Mouse (Mus musculus): ENCODE data around the gene Slc1a5. TPM values are rescaled to one million over a fixed set of nuclear protein-coding genes. Genes with fewer than 3 reads are reported as not detected.

The Slc1a5 gene
- total and polyA plus RNA-seq, 2 experiments from 2014 or later = 9.5 to 18.1 TPM

DNA sequence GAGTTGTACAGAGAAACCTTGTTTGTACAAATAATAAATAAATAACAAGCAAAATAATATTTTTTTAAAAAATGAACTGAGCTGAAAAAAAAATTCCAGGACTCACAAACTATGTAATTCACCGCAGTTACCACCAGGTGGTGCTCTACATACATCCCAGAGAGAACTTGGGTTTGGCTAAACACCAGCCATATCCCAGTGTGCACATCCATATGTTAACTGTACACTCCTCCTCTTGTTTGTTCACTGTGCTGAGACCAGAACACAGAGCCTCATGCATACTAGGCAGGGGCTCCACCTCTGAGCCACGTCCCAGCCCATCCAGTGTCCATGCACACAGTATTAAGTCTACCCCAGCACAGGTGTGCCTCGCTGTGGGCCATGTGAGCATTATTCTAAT lies 35.0 kb upstream of the Slc1a5 start:
- H3K36me3 ChIP-seq (ENCODE audit: insufficient read depth, low read length) = peaks cover 45% of the 10 kb centered on the region
- no peaks in the 10 kb centered on the region for H3K27me3 ChIP-seq (ENCODE audit: insufficient read depth, low read length)
- H3K4me2 ChIP-seq (ENCODE audit: low read depth, low read length) = no peak overlapping the region
- no peaks in the 10 kb centered on the region for H3K4me1 ChIP-seq (ENCODE audit: insufficient read depth, low read length)
- WGBS = 52% methylated on average over 3 of the region's 3 CpGs
- peak; percentile 88 for TF ChIP-seq CTCF (IDR thresholded peaks at IDR 0.05; ENCODE audit: low read depth)
- DNase-seq (ENCODE audit: low spot score) (peak; percentile 88), ATAC-seq (no peak)
- no peak overlapping the region for H3K4me3 ChIP-seq (ENCODE audit: low read length)
- H3K9ac ChIP-seq (replicated peaks; ENCODE audit: low read length) = no peak overlapping the region
- H3K9me3 ChIP-seq (ENCODE audit: low read length) = no peaks in the 10 kb centered on the region
- H3K27ac ChIP-seq = no peak overlapping the region

DNA sequence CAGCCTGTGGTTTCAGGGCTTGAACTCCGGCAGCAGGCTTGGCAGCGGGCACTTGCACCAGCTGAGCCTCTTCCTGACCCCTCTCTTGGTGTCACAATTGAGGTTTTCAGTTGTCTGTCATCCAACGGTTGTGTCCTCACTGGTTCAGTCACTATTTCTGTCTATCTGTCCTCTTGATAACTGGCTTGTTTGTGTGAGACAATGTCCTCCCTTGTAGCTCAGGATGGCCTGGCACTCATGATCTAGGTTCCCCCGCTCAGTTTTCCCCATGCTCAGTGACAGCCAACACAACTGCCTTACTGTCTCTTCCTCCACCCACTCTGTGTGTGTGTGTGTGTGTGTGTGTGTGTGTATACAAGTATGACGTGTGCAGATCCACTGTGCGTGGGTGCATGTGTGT lies 33.5 kb upstream of the Slc1a5 start:
- Histone ChIP-seq H3K9ac (replicated peaks; ENCODE audit: low read length) (no peak overlapping the region), H3K27ac (no peak overlapping the region), H3K9me3 (ENCODE audit: low read length) (no peaks in the 10 kb centered on the region), H3K27me3 (ENCODE audit: insufficient read depth, low read length) (no peaks in the 10 kb centered on the region), H3K4me3 (ENCODE audit: low read length) (no peak overlapping the region), H3K4me2 (ENCODE audit: low read depth, low read length) (no peak overlapping the region), H3K36me3 (ENCODE audit: insufficient read depth, low read length) (peaks cover 45% of the 10 kb centered on the region), H3K4me1 (ENCODE audit: insufficient read depth, low read length) (no peaks in the 10 kb centered on the region)
- ATAC-seq (no peak), DNase-seq (ENCODE audit: low spot score) (no peak)
- 88% methylated on average over 6 of the region's 6 CpGs for WGBS
- TF ChIP-seq CTCF (IDR thresholded peaks at IDR 0.05; ENCODE audit: low read depth) = no peak

DNA sequence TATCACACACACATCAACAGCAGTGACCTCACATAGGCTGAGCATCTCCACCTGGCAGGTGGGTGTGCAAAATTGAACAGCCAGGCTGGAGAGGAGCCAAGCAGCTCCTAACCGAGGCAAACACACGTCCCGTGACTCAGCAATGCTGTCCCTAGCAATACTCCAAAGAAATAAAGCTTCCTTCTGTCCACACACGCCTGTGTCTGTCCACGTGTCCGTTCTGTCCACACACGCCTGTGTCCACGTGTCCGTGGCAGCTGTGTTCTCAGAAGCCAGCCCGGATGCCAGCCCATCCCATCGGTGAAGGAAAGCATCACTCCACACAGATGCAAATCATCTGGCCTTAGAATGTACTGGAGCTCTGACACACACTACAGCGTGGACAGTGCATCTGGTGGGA lies 29.1 kb upstream of the Slc1a5 start:
- Histone ChIP-seq H3K9ac (replicated peaks; ENCODE audit: low read length) (no peak overlapping the region), H3K27me3 (ENCODE audit: insufficient read depth, low read length) (no peaks in the 10 kb centered on the region), H3K4me3 (ENCODE audit: low read length) (no peak overlapping the region), H3K36me3 (ENCODE audit: insufficient read depth, low read length) (peaks cover 21% of the 10 kb centered on the region), H3K27ac (no peak overlapping the region), H3K4me1 (ENCODE audit: insufficient read depth, low read length) (no peaks in the 10 kb centered on the region), H3K4me2 (ENCODE audit: low read depth, low read length) (no peak overlapping the region), H3K9me3 (ENCODE audit: low read length) (no peaks in the 10 kb centered on the region)
- ATAC-seq = no peak
- TF ChIP-seq CTCF (IDR thresholded peaks at IDR 0.05; ENCODE audit: low read depth) = no peak
- WGBS = 85% methylated on average over 12 of the region's 12 CpGs
- DNase-seq (ENCODE audit: low spot score) = no peak

DNA sequence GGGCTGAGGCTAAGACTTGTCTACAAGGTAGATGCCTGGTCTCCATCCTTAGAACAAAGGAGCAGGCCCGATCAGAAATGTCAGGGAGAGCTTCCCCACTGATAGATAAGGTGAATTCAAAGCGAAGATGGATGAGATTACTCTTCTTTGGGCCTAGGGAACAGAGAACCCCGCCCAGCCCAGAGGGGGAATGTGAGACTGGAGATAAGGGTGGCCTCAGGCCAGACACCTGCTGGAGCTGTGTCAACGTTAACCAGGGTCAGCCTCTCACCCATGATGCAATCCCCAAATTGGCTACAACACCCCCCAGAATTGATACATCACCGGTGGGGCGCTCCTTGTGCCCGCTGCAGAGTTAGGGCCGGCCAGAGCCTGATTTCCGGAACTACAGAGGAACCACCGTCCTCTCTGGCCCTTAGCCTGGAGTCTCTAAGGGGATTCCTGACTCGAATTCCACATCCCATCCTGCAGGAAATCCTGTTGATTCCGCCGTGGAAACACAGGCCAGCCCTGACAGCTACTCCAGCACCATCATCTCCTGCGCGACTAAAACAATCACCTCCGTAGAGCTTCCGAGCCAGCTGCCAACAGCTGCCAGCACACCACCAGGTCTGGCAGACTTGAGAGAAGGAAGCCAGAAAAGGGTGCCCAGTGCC lies 25.6 kb upstream of the Slc1a5 start:
- DNase-seq (ENCODE audit: low spot score) (no peak), ATAC-seq (no peak)
- 76% methylated on average over 17 of the region's 17 CpGs for WGBS

DNA sequence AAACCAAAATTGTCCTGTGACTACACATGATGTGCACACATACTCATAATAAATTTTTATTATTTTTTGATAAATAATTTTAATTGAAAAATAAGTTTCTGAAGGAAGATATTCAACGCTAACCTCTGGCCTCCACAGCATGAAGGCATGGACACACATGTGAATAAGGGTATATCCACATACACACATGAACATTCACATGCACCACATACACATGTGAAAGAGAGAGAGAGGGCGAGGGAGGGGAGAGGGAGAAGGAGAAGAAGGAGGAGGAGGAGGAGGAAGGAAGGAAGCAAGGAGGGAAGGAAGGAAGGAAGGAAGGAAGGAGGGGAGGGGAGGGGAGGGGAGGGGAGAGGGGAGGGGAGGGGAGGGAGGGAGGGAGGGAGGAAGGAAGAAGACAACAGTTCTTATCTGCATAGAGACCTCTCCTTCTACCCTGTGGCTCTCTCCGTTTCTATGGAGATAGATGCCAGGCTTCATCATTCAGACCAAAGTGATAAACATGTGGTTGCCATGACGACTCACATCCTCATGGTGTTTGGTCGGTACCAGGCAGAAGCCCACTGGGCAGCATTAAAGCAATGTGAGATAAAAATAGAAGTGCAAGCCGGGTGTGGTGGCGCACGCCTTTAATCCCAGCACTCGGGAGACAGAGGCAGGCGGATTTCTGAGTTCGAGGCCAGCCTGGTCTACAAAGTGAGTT lies 22.1 kb upstream of the Slc1a5 start:
- no peak for TF ChIP-seq CTCF (IDR thresholded peaks at IDR 0.05; ENCODE audit: low read depth)
- 45% methylated on average over 10 of the region's 11 CpGs for WGBS
- DNase-seq (ENCODE audit: low spot score) = peak; percentile 80

More for the DNA sequence above, 25.6 kb upstream of the Slc1a5 start:
- Histone ChIP-seq H3K4me3 (ENCODE audit: low read length) (no peak overlapping the region), H3K9me3 (ENCODE audit: low read length) (no peaks in the 10 kb centered on the region), H3K9ac (replicated peaks; ENCODE audit: low read length) (no peak overlapping the region), H3K4me2 (ENCODE audit: low read depth, low read length) (no peak overlapping the region), H3K36me3 (ENCODE audit: insufficient read depth, low read length) (no peaks in the 10 kb centered on the region), H3K27ac (no peak overlapping the region), H3K4me1 (ENCODE audit: insufficient read depth, low read length) (no peaks in the 10 kb centered on the region), H3K27me3 (ENCODE audit: insufficient read depth, low read length) (no peaks in the 10 kb centered on the region)
- no peak for TF ChIP-seq CTCF (IDR thresholded peaks at IDR 0.05; ENCODE audit: low read depth)

DNA sequence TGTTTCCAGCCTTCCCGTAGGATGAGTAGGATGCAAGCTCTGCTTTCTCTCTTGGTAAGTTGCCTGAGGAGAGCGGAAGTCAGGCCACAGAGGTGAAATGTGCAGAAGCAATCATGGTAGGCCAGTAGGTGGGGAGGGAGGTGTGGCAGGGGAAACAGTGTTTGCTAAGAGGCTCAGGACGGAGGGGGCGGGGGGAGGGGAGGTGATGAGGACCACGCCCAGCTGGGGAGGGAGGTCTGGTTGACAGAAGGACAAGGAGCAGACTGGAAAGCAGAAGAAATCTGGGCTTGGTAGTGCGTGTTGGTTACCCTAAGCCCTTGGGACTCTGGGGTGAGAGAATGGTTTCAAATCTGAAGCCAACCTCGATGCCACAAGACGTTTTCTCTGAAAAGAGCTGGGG lies 20.8 kb upstream of the Slc1a5 start:
- H3K4me3 ChIP-seq (ENCODE audit: low read length) = no peak overlapping the region
- no peaks in the 10 kb centered on the region for H3K4me1 ChIP-seq (ENCODE audit: insufficient read depth, low read length)
- TF ChIP-seq CTCF (IDR thresholded peaks at IDR 0.05; ENCODE audit: low read depth) = no peak
- H3K9me3 ChIP-seq (ENCODE audit: low read length) = no peaks in the 10 kb centered on the region
- no peaks in the 10 kb centered on the region for H3K27me3 ChIP-seq (ENCODE audit: insufficient read depth, low read length)
- 35% methylated on average over 8 of the region's 8 CpGs for WGBS
- no peak overlapping the region for H3K27ac ChIP-seq
- no peak overlapping the region for H3K4me2 ChIP-seq (ENCODE audit: low read depth, low read length)
- H3K36me3 ChIP-seq (ENCODE audit: insufficient read depth, low read length) = no peaks in the 10 kb centered on the region
- ATAC-seq (no peak), DNase-seq (ENCODE audit: low spot score) (no peak)
- H3K9ac ChIP-seq (replicated peaks; ENCODE audit: low read length) = no peak overlapping the region

More for the DNA sequence above, 22.1 kb upstream of the Slc1a5 start:
- Histone ChIP-seq H3K9me3 (ENCODE audit: low read length) (no peaks in the 10 kb centered on the region), H3K27me3 (ENCODE audit: insufficient read depth, low read length) (no peaks in the 10 kb centered on the region), H3K4me3 (ENCODE audit: low read length) (no peak overlapping the region), H3K36me3 (ENCODE audit: insufficient read depth, low read length) (no peaks in the 10 kb centered on the region), H3K9ac (replicated peaks; ENCODE audit: low read length) (no peak overlapping the region), H3K27ac (no peak overlapping the region), H3K4me1 (ENCODE audit: insufficient read depth, low read length) (no peaks in the 10 kb centered on the region), H3K4me2 (ENCODE audit: low read depth, low read length) (no peak overlapping the region)
- ATAC-seq = peak; percentile 88

DNA sequence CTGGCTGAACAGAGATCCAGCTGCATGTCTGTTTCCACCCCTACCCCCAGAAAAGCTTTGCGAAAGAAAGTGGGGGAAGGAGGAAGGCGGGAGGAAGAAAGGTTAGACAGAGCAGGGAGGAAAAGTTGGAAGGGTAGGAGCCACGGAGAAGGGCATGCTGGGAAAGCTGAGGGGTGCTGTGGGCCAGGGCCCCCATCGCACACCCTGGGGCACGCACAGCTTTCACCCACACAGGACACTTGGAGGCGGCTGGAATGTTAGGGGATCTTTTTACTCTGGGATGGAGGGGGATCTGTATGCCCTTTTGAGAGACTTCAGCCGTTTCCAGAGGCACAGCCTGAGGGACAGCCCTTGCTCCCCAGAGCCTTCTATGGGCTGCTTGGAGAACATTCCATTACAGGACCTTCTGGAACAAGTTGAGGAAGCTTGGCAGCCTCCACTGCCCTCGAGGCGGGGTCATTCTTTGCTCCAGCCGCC lies 20.1 kb upstream of the Slc1a5 start:
- no peak for TF ChIP-seq CTCF (IDR thresholded peaks at IDR 0.05; ENCODE audit: low read depth)
- H3K4me3 ChIP-seq (ENCODE audit: low read length) = no peak overlapping the region
- no peaks in the 10 kb centered on the region for H3K27me3 ChIP-seq (ENCODE audit: insufficient read depth, low read length)
- ATAC-seq (no peak), DNase-seq (ENCODE audit: low spot score) (no peak)
- no peak overlapping the region for H3K27ac ChIP-seq
- no peak overlapping the region for H3K9ac ChIP-seq (replicated peaks; ENCODE audit: low read length)
- H3K4me2 ChIP-seq (ENCODE audit: low read depth, low read length) = no peak overlapping the region
- no peaks in the 10 kb centered on the region for H3K9me3 ChIP-seq (ENCODE audit: low read length)
- no peaks in the 10 kb centered on the region for H3K36me3 ChIP-seq (ENCODE audit: insufficient read depth, low read length)
- 51% methylated on average over 9 of the region's 10 CpGs for WGBS
- H3K4me1 ChIP-seq (ENCODE audit: insufficient read depth, low read length) = no peaks in the 10 kb centered on the region

Data from hindbrain, postnatal 0 days (tissue).